Mouse (Mus musculus): ENCODE results near the gene Slc25a5. TPM values are rescaled to one million over a fixed set of nuclear protein-coding genes. Genes with fewer than 3 reads are reported as not detected.

The Slc25a5 gene
- polyA plus RNA-seq, 1 experiment from 2014 or later = 1,837 TPM

DNA sequence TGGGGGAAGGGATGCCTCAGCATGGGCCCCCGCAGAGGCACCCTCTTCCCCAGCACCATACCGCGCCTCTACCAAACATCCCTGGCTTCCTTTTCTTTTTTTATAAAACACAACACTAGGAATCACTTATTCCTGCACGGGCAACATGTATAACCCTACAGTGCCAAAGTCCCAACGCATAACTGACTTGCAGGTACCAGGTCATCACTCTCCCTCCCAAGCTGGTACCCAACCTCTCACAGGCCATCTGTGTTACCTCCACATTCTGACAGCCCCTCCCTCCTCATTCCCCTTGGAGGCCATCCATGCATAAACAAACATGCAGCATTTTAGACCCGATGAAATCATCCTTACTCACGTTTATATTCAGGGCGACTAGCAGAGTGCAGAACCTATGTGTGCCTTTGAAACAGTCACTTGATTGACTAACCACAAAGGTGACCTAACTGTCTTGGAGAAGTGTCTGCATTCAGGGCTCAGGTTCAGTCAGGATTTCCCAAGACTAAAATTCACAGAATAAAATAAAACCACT lies 21.0 kb downstream of the Slc25a5 start:
- Histone ChIP-seq H3K4me2 (replicated peaks; ENCODE audit: low read depth) (no peak overlapping the region), H3K9ac (ENCODE audit: low read depth, low read length) (no peak overlapping the region), H3K4me1 (replicated peaks; ENCODE audit: control insufficient read depth, insufficient read depth, low read length) (no peaks in the 10 kb centered on the region), H3K4me3 (ENCODE audit: low read depth, low read length) (no peak overlapping the region), H3K27me3 (replicated peaks; ENCODE audit: control insufficient read depth, insufficient read depth, low read length) (no peaks in the 10 kb centered on the region), H3K36me3 (ENCODE audit: control insufficient read depth, insufficient read depth) (no peaks in the 10 kb centered on the region), H3K27ac (ENCODE audit: low read depth, low read length) (peak overlapping the region; percentile 37), H3K9me3 (ENCODE audit: control insufficient read depth) (no peaks in the 10 kb centered on the region)
- 33% methylated on average over 8 of the region's 8 CpGs for WGBS
- TF ChIP-seq CTCF (IDR thresholded peaks at IDR 0.05; ENCODE audit: low read depth) = no peak
- ATAC-seq = no peak

DNA sequence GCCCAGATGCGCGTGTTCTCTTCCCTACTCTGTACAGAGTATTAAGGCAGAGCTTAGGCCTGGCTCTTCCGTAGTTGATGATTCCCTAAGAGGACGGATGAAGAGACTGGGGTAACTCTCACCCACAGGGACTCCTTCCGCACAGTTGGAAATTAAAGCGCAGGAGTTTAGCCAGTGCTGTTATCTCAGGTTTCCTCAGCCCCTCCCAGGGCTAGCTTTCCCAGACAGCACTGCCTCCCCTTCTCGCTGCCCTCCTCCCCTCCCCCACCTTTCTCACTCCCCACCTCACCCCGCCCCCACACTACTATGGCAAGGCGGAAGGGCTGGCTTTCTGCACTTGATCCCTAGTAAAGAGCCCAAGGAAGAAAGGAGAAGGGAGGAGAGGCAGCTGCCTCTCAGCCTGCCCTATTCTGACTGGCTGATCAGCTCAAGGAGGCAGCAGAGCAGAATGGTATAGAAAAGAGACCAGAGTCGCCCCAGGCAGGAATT lies 21.5 kb downstream of the Slc25a5 start:
- Histone ChIP-seq H3K9me3 (ENCODE audit: control insufficient read depth) (no peaks in the 10 kb centered on the region), H3K4me3 (ENCODE audit: low read depth, low read length) (no peak overlapping the region), H3K4me2 (replicated peaks; ENCODE audit: low read depth) (peak overlapping the region; percentile 43; the same call in 1 of the 2 replicates), H3K27ac (ENCODE audit: low read depth, low read length) (peak overlapping the region; percentile 37), H3K27me3 (replicated peaks; ENCODE audit: control insufficient read depth, insufficient read depth, low read length) (no peaks in the 10 kb centered on the region), H3K36me3 (ENCODE audit: control insufficient read depth, insufficient read depth) (no peaks in the 10 kb centered on the region), H3K9ac (ENCODE audit: low read depth, low read length) (no peak overlapping the region), H3K4me1 (replicated peaks; ENCODE audit: control insufficient read depth, insufficient read depth, low read length) (no peaks in the 10 kb centered on the region)
- ATAC-seq = no peak
- no peak for TF ChIP-seq CTCF (IDR thresholded peaks at IDR 0.05; ENCODE audit: low read depth)
- 12% methylated on average over 10 of the region's 10 CpGs for WGBS

DNA sequence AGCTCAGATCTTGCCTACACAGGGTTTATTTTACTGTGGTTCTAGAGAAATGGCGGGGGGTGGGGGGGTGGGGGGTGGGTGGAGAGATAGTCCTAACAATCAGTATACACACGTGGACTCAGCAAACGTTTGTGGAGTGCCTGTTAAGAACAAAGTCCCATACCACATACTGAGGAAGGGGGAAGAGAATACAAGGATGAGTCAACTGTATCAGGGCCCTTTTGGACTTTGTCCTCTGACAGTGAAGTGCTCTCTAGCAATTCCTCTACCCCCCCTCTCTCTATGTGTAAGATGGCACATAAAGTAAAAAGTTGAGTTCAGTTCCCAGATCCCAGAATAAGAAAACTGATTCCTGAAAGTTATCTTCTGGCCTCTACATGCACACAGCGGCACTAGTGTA lies 24.1 kb downstream of the Slc25a5 start:
- Histone ChIP-seq H3K4me2 (replicated peaks; ENCODE audit: low read depth) (no peak overlapping the region), H3K4me1 (replicated peaks; ENCODE audit: control insufficient read depth, insufficient read depth, low read length) (no peaks in the 10 kb centered on the region), H3K36me3 (ENCODE audit: control insufficient read depth, insufficient read depth) (no peaks in the 10 kb centered on the region), H3K9ac (ENCODE audit: low read depth, low read length) (no peak overlapping the region), H3K27ac (ENCODE audit: low read depth, low read length) (peak overlapping the region; percentile 73; the same call in 1 of the 2 replicates), H3K4me3 (ENCODE audit: low read depth, low read length) (no peak overlapping the region), H3K27me3 (replicated peaks; ENCODE audit: control insufficient read depth, insufficient read depth, low read length) (no peaks in the 10 kb centered on the region), H3K9me3 (ENCODE audit: control insufficient read depth) (no peaks in the 10 kb centered on the region)
- no peak for TF ChIP-seq CTCF (IDR thresholded peaks at IDR 0.05; ENCODE audit: low read depth)
- peak; percentile 57 for ATAC-seq
- WGBS = 42% methylated on average over 4 of the region's 4 CpGs

DNA sequence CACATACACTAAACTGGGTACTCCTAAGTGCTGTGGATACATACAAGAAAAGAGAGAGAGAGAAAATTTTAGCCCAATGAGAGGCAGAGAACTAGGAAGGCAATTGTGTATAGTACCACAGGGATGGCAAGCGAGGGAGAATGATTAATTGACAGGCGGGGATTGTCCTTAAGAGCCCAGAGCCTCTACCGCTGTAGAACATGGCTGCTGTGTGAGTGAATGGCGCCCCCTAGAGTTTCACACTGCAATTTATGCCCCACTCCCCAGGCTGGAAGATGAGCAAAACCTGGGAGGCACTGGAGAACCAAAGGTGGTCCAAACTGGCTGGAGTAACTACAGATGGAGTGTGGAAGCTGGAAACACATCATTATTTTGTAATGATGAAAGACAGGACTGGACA lies 24.8 kb downstream of the Slc25a5 start:
- TF ChIP-seq CTCF (IDR thresholded peaks at IDR 0.05; ENCODE audit: low read depth) = peak; percentile 84
- Histone ChIP-seq H3K27ac (ENCODE audit: low read depth, low read length) (peak overlapping the region; percentile 41; the same call in 1 of the 2 replicates), H3K4me3 (ENCODE audit: low read depth, low read length) (no peak overlapping the region), H3K4me2 (replicated peaks; ENCODE audit: low read depth) (no peak overlapping the region), H3K9ac (ENCODE audit: low read depth, low read length) (no peak overlapping the region), H3K4me1 (replicated peaks; ENCODE audit: control insufficient read depth, insufficient read depth, low read length) (no peaks in the 10 kb centered on the region), H3K36me3 (ENCODE audit: control insufficient read depth, insufficient read depth) (no peaks in the 10 kb centered on the region), H3K9me3 (ENCODE audit: control insufficient read depth) (no peaks in the 10 kb centered on the region), H3K27me3 (replicated peaks; ENCODE audit: control insufficient read depth, insufficient read depth, low read length) (no peaks in the 10 kb centered on the region)
- peak; percentile 46 for ATAC-seq
- WGBS = 21% methylated on average over 4 of the region's 4 CpGs

DNA sequence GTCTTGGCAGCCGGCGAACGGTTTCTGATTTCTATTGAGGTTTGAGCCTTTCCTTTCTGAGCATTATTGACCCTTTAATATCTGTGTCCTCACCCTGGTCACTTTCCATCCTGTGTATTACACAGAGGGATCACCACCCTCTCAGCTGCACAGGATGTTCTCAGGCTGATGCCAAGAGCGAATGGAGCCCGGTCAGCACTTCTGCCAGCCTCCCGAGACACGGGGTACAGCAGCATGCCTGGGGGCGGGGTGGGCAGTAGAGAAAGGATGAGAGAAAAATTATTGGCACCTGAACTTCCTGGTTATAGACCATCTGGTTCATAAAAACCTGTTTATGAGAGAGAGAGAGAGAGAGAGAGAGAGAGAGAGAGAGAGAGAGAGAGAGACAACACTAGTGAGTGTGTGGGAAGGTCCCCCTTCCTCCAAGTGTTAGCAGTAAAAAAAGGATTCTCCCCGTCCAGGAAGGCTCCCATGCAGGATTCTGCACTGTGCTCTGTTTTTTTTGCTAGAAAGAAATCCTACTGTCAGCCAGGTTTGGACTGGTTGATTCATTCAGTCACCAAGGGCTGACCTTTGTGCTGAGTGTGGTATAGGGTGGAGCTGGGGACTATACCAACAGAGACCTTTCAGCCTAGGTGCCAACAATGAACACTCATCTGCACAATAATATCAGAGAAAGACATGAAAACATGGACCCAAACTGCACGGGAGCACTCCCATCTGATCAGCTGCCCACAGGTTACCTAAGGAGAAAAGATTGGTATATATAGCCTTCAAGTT lies 28.7 kb downstream of the Slc25a5 start:
- H3K4me3 ChIP-seq (ENCODE audit: low read depth, low read length) = no peak overlapping the region
- no peak for TF ChIP-seq CTCF (IDR thresholded peaks at IDR 0.05; ENCODE audit: low read depth)
- H3K4me1 ChIP-seq (replicated peaks; ENCODE audit: control insufficient read depth, insufficient read depth, low read length) = no peaks in the 10 kb centered on the region
- no peaks in the 10 kb centered on the region for H3K27me3 ChIP-seq (replicated peaks; ENCODE audit: control insufficient read depth, insufficient read depth, low read length)
- H3K4me2 ChIP-seq (replicated peaks; ENCODE audit: low read depth) = no peak overlapping the region
- ATAC-seq = peak; percentile 81
- no peaks in the 10 kb centered on the region for H3K9me3 ChIP-seq (ENCODE audit: control insufficient read depth)
- no peak overlapping the region for H3K9ac ChIP-seq (ENCODE audit: low read depth, low read length)
- H3K36me3 ChIP-seq (ENCODE audit: control insufficient read depth, insufficient read depth) = no peaks in the 10 kb centered on the region
- H3K27ac ChIP-seq (ENCODE audit: low read depth, low read length) = peak overlapping the region; percentile 77
- WGBS = 57% methylated on average over 10 of the region's 10 CpGs

DNA sequence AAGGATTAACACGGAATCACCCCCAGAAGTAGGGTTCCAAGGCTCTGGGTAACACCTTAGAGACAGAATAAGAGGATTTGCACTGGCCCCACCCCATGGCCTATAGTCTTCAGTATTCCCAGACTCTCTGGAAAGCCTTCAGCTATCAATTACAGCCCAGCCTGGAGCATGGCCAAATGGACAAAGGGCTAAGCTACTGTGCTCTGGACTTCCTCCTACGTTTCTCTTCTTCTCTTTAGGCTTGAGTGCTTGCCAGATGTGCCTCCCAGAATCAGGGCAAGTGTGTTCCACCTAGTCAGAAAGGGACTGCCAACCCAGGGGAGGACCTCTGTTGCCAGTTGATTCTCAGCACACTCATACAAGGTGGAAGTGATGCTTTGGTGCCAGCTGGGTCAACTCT lies 29.6 kb downstream of the Slc25a5 start:
- Histone ChIP-seq H3K9me3 (ENCODE audit: control insufficient read depth) (no peaks in the 10 kb centered on the region), H3K27me3 (replicated peaks; ENCODE audit: control insufficient read depth, insufficient read depth, low read length) (no peaks in the 10 kb centered on the region), H3K9ac (ENCODE audit: low read depth, low read length) (no peak overlapping the region), H3K4me1 (replicated peaks; ENCODE audit: control insufficient read depth, insufficient read depth, low read length) (no peaks in the 10 kb centered on the region), H3K4me3 (ENCODE audit: low read depth, low read length) (no peak overlapping the region), H3K27ac (ENCODE audit: low read depth, low read length) (peak overlapping the region; percentile 77), H3K4me2 (replicated peaks; ENCODE audit: low read depth) (no peak overlapping the region), H3K36me3 (ENCODE audit: control insufficient read depth, insufficient read depth) (no peaks in the 10 kb centered on the region)
- no peak for TF ChIP-seq CTCF (IDR thresholded peaks at IDR 0.05; ENCODE audit: low read depth)
- 38% methylated on average over 2 of the region's 2 CpGs for WGBS
- peak; percentile 21; the same call in 1 of the 2 replicates for ATAC-seq
